Mouse (Mus musculus): ENCODE measurements at regions not wholly inside any gene's neighbourhood (a gene's known extent, or its start where the extent isn't known, plus 50 kb on each side); places are given as distances from the start of the nearest gene placed in this dataset.

DNA sequence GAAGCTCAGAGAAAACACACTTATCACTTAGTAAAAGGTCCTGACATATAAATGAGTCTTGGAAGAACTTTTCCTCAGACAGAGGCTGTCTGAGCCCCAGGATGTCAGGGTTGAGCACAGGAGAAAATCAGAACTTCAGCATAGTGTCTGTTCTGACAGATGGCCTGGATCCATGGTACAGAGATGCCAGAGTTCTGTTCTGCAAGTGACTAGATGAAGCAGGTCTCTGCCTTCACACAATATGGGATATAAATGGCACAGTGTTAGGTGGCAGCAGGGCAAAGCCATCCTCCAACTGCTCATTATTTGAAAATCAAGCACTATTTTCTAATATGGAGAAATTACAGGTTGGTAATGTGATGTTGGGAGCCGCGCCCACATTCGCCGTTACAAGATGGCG lies 103.7 kb downstream of the 4930474N05Rik start:
- no peak for TF ChIP-seq CTCF (IDR thresholded peaks at IDR 0.05; ENCODE audit: low read depth)
- TF ChIP-seq EP300 (optimal IDR thresholded peaks at IDR 0.05), result no peak
